Mouse (Mus musculus) cerebellum, adult 8-10 months (tissue): ENCODE results near the gene Gm20388.
A peak's percentile ranks its signal among the peaks of the same experiment; 100 is the strongest.
"Not testable (repeated sequence)": the region's sequence is repeated elsewhere in the genome, so short reads cannot be mapped to it uniquely, and the experiment has no call there.

Experiments used
- DNase-seq: peaks from one replicate; pipeline ENCODE4 v3.0.0; 2022

The Gm20388 gene

DNA sequence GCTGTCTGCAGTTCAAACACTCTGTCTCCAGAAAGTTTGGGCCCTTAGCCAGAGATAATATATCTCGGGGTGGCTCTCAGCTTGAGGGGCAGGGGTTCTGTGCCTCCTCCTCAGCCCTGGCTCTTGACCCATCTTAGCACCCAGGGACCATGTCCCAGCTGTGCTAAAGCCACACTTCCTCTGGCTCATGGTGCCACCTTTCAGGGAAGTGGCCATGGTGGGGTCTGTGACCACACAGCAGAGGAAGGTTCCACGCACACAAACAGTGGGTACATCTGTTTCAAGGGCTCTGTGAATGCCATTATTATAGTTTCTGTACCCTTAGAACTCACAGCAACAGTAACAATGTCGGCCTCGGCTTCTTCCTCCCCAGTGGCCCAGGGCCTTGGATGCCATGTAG is 873.1 kb downstream of the Gm20388 start:
- no peak for DNase-seq

DNA sequence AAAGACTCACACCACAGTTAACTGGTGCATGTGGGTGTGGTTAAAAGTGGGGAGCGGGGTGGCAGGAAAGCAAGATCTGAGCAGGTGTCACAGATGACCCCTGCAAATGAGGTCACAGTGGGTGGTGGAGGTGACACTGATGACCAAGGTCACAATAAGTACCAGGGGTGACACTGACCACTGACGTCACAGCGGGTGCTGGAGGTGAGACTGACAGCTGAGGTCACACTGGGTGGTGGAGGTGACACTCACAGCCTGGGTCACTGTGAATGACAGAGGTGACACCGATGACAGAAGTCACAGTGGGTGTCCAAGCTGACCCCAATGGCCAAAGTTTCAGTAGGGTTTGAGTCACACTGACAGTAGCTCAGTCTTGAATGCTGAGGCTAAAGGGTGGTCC is 876.1 kb downstream of the Gm20388 start:
- DNase-seq: no peak

DNA sequence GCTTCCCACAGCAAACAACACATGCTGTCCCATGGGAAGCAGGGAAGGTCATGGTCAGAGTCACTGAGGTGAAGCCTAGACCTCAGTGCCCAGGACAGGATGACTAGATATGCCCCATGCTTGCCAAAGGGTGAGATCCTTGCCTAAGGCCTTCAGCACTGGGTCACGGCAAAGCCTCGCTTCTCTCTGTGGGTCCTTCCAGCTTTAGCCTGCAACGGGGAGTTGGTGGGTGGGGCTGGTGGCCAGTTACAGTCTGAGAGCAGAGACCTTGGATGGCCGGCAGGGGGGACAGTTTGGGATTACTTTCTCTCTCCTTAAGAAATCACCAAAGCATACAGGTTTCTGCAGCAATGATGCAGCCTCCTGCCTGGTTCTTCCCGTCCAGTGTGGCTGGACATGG is 877.0 kb downstream of the Gm20388 start:
- no peak for DNase-seq

DNA sequence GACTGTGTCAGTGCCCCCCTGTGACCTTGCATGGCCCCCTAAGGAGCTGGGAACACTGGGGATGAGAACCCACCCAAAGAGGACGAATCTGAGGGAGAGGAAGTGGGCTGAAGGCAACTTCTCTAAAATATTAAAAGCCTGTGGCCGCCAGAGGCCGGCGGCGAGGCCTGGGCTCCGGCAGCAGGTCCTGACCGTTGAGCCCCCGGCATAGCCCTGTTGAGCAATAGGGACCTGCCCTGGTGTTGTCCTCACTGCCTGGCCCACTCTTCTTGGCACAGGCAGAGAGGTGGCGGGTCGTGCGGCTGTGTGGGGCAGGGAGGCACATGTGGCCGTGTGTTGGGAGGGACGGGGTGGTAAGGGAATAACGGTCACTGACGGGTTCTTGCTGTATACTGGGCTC is 882.1 kb downstream of the Gm20388 start:
- DNase-seq: no peak

DNA sequence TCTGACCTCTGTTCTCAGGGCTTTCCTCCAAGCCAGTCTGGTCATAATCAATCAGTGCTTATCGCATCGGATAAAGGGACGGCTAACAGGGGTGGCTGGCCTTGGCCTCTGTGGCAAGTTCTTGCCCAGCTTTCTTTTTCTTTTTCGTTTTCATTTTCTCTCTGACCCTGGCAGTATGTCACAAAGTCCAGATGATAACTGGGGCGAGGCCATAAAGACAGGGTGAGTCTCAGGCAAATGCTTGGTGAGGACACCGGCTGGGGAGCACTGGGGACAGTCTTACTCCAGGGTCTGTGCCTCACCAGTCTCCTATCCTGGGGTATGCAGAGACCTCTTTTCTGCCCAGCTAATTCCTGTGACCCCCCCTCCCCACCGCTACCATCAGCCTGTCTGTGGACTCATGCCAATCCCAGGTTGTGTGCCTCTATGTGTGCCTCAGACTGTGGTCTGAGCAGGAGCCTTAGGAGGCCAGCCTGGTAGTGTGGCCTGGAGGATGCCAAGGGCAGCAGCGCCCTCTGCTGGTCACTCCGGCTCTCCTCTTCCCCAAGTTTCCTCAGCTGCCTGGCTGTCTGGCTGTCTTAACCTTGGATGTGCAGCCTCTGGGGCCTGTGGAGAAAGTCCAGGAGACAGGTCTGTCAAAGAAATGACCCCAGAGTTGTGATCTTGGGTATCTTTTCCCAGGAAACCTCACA is 885.4 kb downstream of the Gm20388 start:
- peak; percentile 36 for DNase-seq

DNA sequence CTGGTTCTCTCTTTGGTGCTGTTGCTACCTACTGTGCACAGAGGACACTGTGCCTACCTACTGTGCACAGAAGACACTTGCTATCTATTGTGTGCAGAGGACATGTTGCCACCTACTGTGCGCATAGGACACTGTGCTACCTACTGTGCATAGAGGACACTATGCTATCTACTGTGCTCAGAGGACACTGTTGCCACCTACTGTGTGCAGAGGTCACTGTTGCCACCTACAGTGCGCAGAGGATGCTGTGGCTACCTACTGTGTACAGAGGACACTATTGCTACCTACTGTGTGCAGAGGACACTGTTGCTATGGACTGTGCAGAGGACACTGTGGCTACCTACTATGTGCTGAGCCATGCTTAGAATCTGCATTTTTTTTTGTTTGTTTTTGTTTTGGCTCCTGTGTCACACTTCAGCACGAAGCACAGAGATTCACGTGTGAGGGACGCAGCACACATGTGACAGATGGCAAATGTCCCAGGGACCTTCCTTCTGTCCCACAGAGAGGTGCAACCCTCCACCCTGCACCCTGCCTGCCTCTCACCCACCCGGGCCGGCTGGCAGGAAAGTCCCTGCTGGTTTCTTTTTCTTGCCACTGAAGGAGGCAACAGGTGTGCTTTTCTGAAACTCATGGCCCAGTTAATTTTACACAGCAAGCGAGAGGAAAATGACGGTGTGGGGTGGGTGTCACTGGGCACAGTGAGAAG is 886.5 kb downstream of the Gm20388 start:
- no peak for DNase-seq

DNA sequence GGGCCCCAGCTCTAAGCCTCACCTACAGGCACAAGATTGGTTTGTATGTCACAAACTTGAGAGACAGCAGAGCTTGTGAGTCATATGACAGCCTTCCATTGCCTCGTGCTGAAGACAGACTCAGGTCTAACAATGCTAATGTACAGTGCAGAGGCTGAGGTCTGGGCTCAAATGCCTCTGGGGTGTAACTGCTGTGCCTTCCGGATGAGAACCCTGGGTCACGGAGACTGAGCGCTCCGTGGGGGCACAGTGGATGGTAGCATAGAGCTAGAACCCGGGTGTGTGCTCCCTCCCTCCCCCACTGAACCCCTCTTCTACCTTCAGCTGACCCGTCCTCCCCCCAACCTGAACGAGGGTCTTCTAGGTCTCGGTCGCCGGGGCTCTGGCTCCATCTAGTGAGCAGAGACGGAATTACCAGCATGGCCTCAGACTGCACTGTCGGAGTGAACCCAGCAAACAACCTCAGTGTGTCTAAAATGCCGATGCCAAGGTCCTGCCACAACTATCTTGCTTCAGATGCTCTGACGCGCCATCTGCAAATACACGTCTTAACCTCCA is 889.7 kb downstream of the Gm20388 start:
- peak; percentile 16 for DNase-seq

DNA sequence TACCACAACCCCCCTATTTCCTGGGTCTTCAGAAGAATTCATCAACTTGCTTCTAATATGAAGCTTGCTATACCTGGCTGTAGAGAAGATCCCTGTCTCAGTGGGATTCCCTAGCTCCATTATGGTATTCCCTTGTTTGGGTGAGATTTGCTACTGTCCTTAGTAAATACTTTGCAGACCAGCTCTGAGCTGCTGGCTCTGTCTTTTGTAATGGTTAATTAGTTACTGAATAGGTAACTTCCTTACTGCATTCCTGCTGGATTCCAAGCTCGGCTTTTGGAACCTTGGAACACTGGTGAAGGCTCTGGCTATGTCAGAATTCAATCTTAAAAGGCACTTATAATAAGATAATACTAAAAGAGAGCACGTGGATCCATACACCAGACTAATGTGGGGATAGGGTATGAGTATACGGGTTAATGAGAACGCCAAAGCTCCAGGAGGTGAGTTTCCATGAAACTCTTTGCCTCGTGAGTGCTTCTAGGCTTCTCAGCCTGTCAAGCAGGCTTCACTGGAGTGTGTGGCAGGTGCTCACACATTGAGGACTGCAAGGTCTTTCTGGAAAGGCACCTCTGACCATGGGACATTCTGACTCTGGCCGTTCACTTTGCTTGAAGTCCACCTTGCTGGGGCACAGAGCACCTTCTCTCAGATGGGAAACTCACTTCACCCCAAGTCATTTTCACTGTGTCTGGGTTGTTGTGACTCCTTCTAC is 893.2 kb downstream of the Gm20388 start:
- not testable (repeated sequence) for DNase-seq

DNA sequence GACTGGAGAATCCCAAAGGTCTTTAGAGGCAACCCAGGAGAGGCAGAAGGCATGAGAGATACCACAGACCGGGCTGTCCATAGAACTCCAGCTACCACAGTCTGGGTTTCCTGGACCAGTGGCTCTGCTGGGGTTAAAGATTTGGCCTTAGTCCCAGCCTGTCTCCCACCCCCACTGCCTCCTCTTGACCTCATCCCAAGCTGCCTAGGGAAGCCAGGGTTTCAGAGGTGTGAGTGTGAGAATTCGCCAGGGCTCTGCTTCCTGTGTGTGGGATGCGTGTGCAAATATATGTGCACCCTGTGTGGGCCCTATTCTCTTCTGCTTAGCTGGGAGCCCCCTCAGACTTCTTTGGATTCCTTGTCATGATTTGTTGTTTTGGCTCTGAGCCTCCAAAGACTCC is 894.1 kb downstream of the Gm20388 start:
- no peak for DNase-seq

DNA sequence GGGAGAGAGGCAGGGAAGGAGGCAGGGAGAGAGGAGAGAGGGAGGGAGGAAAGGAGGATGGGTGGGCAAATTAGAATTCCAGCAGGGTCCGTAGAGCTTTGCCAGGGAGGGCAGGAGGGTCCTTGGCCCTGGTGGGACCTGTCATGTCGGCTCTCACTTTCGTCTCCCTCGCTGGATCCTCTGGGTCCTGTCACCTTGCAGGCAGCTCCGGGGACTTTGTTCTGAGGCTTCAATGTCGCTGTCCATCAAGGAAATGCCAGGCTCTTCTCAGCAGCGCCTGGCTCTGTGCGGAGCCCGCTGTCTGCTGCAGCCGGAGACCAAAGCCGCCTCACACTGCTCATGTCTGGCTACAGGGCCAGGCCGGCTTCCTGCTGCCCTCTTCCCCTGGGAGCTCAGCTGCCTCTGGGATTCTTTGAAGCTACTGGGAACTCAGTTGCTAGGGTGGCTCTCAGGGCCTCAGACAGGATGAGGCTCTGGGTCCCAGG is 896.2 kb downstream of the Gm20388 start:
- DNase-seq: no peak

DNA sequence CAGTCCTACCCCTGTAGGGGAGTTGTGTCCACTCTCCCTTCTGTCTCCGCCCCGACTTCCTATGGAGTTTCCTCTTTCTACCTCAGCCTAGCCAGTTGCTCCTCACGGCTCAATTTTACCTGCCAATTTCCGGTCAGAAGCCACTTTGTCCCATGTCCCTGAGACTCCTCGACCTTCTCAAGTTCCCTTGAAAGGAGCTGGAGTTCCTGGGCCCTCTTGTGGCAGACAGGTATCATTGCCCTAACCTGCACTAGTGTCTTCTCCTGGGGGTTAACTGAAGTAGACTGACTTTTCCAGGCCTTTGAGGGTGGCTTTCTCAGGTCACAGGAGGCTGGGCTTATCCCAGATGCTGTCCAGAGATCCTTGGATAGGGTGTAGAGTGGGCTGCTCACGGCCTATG is 897.1 kb downstream of the Gm20388 start:
- no peak for DNase-seq

DNA sequence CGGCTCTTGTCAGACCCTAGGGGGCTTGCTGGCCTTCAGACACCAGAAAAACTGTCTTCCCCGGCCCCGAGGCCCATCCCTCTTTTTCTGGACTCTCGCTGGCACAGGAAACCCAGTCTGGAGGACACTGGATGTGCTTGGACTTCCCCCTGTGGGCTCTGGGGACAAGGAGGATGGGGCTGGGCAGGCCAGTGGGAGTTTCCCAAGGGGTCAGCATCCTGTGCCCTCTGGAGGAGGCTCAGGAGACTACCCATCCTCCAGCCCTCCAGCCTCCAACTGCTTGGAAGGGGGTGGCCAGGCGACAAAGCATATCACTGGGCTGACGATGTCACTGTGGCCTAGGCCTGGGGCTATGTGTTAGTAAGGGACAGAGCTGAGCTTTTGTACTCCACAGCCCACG is 898.4 kb downstream of the Gm20388 start:
- DNase-seq: no peak

DNA sequence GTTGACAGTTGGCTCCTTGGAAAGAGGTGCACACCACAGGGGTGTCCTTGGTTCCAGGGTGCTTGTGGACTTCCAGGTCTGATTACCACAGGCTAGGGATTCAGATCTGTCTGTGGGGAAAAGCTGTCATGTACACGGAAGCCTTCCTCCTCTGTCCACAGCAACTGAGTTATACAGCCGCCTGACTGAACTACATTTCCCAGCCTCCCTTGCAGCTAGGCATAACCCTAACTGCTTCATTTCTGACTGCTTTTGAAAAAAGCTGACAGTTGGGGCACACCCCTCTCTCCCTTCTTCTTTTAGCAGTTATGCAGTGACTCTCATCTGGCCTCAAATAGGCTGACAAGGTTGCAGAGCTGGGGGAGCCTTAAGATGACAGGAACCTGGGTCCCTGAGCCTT is 901.3 kb downstream of the Gm20388 start:
- no peak for DNase-seq

DNA sequence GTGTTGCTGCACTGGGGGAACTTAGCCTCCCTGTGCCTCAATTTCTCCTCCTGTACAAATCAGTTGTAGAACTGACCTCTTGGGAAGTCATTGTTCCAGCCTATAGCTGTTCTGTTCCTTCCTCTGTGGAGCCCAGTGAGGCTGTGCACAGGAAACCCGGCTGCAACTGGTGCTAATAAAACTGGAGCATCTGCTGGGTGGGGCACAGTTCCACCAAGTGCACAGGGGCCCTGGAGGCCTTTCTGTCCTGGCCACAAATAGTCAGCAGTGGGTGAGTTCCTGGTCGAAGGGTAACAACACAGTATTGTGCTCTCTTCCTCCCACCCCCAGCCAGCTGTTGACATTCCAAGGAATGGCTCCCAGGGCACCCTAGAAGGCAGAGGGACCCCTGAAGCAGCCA is 902.4 kb downstream of the Gm20388 start:
- no peak for DNase-seq

DNA sequence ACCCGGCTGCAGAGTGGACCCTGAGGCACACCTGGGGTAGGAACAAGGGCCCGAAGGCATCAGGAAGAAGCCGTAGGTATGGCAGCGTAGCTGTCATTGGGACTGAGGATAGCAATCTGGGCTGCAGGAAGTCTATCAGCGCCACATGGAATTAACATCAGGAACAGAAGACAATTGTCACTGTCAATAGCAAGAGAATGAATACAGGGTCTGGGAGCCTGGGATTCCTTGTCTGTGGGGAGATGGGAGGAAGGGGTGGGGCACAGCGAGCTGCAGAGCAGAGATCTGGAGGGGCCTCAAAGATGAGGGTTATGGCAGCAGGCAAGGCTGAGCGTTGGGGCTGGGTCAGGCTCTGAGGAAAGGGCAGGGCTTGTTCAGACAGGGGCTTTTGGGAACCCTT is 903.2 kb downstream of the Gm20388 start:
- no peak for DNase-seq

DNA sequence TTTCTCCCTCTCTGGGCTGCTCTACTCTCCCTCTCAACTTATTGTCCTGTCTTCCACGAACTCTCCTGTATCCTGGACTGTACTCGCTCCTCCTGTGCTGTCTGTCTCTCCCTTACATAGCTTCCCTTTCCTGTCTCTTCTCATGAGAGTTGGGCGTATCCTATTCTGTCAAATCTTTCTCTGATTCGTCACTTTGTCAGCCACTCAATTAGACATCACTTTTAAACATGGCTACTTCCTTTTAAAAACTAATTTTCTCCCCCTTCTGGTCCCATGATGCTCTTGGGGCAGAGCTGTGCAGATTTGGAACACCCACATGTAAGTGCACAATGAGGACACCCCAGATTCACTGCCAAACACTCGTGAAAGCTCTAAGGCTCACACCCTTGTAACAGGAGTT is 905.7 kb downstream of the Gm20388 start:
- DNase-seq: no peak

DNA sequence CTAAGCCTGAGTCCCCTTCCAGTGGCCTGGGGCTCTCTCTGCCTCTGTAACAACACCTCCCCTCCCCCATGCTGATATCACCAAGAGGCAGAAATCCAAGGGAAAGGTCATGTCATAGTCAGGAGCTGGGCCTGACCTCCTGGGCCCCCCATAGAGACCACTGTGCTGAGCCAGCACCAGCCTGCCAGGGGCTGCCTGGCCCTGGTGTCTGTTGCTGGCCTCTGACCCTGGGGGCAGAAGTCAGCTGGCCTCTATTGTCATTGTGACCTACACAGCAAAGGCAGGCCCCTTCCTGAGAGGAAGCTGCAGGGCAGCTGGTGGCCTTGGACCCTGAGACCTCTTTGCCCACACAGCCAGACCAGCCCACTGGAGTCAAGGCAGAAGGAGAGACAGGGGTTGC is 909.3 kb downstream of the Gm20388 start:
- DNase-seq: no peak

DNA sequence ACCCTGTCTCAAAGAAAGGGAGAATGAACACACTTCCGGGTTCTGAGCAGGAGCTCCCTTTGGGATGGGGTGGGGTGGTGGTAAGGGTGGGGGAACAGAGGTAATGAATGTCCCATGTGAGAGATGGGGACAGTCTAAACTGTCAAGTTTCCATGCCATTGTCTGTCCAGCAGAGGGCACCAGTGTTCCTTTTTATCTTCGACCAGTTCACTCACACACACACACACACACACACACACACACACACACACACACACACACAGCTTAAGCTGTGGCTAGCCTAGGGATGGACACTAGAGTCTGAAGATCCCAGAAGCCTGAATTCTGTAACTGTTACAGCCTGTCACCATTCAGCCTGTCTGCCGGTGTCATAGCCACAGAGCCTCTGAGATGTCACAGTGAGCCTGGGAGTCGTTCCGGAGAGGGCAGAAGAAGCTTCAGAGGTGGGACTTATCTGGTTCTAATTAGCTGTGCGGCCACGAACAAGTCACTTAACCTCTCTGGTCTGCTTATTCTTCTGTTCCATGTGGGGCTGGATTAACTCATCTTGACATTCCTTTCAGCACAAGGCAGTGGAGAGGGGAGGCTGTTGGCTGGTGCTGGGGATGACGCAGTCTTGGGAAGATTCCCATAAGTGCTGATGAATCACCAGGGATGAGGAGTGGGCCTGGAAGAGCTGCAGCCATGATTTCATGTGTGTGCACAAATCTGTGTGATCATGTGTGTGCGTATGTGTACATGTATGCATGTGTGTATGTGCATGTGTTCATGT is 910.9 kb downstream of the Gm20388 start:
- DNase-seq: peak; percentile 15

DNA sequence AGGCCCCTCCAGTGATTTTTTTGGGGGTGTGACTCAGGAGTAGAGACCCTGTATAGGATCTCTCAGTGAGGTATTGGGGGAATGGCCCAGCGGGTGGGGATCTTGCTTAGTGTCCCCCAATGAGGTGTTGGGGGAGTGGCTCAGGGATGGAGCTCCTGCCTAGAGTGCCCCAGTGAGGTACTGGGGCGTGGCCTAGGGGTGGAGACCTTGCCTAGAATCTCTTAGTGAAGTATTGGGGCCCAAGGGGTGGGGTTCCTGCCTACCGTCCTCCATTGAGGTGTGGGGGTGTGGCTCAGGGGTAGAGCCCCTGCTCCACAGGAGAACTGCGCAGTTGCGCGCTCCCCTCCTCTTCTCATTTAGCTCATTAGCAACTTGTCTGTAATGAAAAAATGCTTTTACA is 912.7 kb downstream of the Gm20388 start:
- DNase-seq: no peak

DNA sequence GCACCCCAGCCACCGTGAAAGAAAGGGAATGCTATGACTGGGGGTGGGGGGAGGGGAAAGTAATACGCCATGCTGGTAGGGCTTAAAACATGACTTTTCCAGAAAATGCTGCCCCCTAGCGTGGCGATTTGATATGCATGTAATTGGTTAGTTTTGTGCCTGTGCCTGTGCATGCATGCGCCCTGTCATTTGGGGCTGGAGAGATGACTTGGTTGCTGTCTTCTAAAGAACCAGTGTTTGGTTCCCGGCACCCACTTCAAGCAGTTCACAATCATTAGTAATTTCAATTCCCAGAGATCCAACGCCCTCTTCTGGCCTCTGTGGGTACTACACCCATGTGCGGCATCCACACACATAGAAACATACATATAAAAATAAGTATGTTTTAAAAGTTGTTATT is 913.2 kb downstream of the Gm20388 start:
- no peak for DNase-seq

DNA sequence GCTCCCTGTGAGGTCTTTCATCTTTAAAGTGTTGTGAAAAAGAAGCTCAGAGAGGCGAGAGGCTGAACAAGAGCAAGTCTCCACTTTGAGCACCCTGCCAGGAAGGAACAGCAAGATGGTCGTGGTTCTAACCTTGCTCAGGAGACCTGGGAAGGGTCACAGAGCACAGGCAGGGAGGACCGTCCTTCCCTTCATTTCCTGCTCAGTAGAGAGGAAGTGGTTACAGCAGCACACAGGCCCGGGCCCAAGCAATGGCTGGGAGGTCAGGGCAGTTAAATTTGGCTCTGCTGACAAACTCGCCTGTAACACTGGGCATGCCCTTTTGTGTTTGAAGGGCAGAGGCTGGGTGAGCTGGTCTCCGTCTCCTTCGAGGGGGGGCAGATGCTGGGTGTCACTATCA is 914.0 kb downstream of the Gm20388 start:
- no peak for DNase-seq

DNA sequence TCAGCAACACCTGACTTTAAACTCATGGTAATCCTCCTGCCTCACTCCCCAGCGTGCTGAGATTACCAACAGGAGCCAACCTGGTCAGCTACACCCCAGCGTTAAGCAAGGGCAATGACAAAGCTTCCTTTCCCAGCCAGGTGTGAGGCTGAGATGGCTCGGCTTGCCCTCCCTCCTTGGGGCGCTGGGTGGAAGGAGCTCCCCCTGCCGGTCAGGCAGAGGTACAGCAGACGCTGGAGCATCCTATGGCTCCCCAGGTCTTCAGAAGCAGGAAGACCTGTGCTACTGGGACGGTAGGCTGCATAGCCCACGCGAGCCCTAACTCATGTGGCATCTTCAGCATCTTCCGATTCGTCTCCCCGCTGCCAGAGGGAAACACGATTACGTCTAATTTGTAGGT is 917.6 kb downstream of the Gm20388 start:
- DNase-seq: peak; percentile 16

DNA sequence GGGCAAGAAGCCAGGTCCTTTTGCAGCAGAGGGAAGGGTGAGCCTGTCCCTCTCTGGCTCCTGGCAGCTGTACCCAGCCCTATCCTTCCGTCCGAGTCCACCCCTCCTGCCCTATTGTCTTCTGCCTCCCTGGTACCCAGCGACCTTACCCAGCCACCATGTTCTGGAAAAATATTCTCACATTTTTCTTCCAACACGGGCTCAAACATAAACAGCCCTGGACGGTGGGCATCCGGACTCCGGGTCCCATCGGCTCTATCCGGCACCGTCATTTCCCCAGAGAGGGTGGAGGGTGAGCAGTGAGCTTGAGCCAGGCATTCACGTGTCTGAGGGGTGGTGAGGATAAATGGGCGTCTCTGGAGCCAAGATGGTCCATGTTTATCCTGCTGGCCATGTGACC is 920.0 kb downstream of the Gm20388 start:
- no peak for DNase-seq
